10 mouse cellular contexts compared by ENCODE assay signal in genomic region chr9:31315983-31316382, GRCm38 (mm10). TPM values are rescaled to one million over a fixed set of nuclear protein-coding genes. Genes with fewer than 3 reads are reported as not detected.
DNase-seq lines count a peak whose midpoint lies in the region; ATAC-seq and TF ChIP-seq lines count a peak whose summit lies in the region.
"Had no signal": no experiment of that assay in that cellular context is flagged by ENCODE, and none has a peak within 500 bp of the region (broad histone marks: within the 10 kb centered on the region; RNA-seq: fewer than 3 reads in every experiment).

No protein-coding gene starts in this region.

- no peak for TF ChIP-seq POLR2A in brain, embryonic 14.5 days (IDR thresholded peaks at IDR 0.05; ENCODE audit: borderline replicate concordance, extremely low read depth, insufficient read depth, insufficient read length, poor library complexity, severe bottlenecking)

- H3K27me3 ChIP-seq in midbrain, embryonic 14.5 days (ENCODE audit: control insufficient read depth, insufficient read depth, low read length) = no peaks in the 10 kb centered on the region
- H3K27me3 ChIP-seq: stomach, embryonic 15.5 days had no signal

- no peaks in the 10 kb centered on the region for H3K9me3 ChIP-seq in midbrain, embryonic 14.5 days (ENCODE audit: control insufficient read depth, low read length)

- H3K9ac ChIP-seq in midbrain, embryonic 14.5 days (replicated peaks; ENCODE audit: low read length) = no peak overlapping the region
- H3K9ac ChIP-seq: stomach, embryonic 15.5 days had no signal

- no peak for TF ChIP-seq CTCF in brain, embryonic 14.5 days (IDR thresholded peaks at IDR 0.05; ENCODE audit: borderline replicate concordance, extremely low read depth, insufficient read depth, insufficient read length)

- H3K4me1 ChIP-seq in midbrain, embryonic 14.5 days (ENCODE audit: control insufficient read depth, insufficient read depth, low read length) = peaks cover 2% of the 10 kb centered on the region
- H3K4me1 ChIP-seq: stomach, embryonic 15.5 days had no signal

- no peak for ATAC-seq in midbrain, embryonic 14.5 days (ENCODE audit: low FRiP score, low TSS enrichment)
- ATAC-seq in granulocyte monocyte progenitor cell, adult 5-6 weeks (replicated peaks; ENCODE audit: poor library complexity, severe bottlenecking) = no peak

- peak; percentile 19 to 31 for DNase-seq in layer of hippocampus, adult 18-20 months (ENCODE audit: low spot score in 2 of 2)
- no peak for DNase-seq in layer of hippocampus, postnatal 36 days
- DNase-seq in brain, embryonic 14.5 days (ENCODE audit: low read depth) = peak; percentile 71
- peak; percentile 95 to 96 for DNase-seq in cerebellum, postnatal 14 days
- peak; percentile 46 for DNase-seq in midbrain, embryonic 14.5 days
- DNase-seq in thymus, postnatal 0 days (ENCODE audit: low spot score) = no peak
- no peak for DNase-seq in adrenal gland, postnatal 4 days (ENCODE audit: low spot score in 2 of 2)

- peaks cover 4% of the 10 kb centered on the region; the same call in 1 of the 2 replicates for H3K36me3 ChIP-seq in midbrain, embryonic 14.5 days (ENCODE audit: control insufficient read depth, insufficient read depth, low read length)
- H3K36me3 ChIP-seq: stomach, embryonic 15.5 days had no signal

- H3K4me2 ChIP-seq in midbrain, embryonic 14.5 days (ENCODE audit: low read length) = no peak overlapping the region
- H3K4me2 ChIP-seq: stomach, embryonic 15.5 days had no signal

- 18% methylated on average over 8 of the region's 8 CpGs for WGBS in midbrain, embryonic 14.5 days

- H3K27ac ChIP-seq in midbrain, embryonic 14.5 days (replicated peaks; ENCODE audit: low read depth, low read length) = no peak overlapping the region
- H3K27ac ChIP-seq: stomach, embryonic 15.5 days had no signal

- H3K4me3 ChIP-seq in midbrain, embryonic 14.5 days (replicated peaks; ENCODE audit: low read depth, low read length) = no peak overlapping the region
- H3K4me3 ChIP-seq: erythroblast, embryonic 14.5 days; stomach, embryonic 15.5 days had no signal

RNA-seq across cellular contexts. Expression of gene Prdm10, which starts 35.6 kb away (rescaled TPM):
- 10 to 100 TPM; 19.9 to 23.1 TPM for total RNA-seq in layer of hippocampus, adult 18-20 months (2021)
- total RNA-seq in layer of hippocampus, postnatal 36 days (2021) = 10 to 100 TPM; 22.6 to 23.4 TPM
- polyA plus RNA-seq in brain, embryonic 14.5 days (2012; rRNA removed) = 30.2 and 30.6 TPM in 2 replicates
- 9.1 and 9.7 TPM in 2 replicates for polyA plus RNA-seq in midbrain, embryonic 14.5 days (2014; fragmentation: Nextera tagmentation; extraction: Ambion mirVana)
- 3.6 and 3.9 TPM in 2 replicates for polyA plus RNA-seq in thymus, postnatal 0 days (2015; fragmentation: Nextera tagmentation; extraction: Ambion mirVana)
- total RNA-seq in adrenal gland, postnatal 4 days (2021) = 1 to 10 TPM; 9.0 to 9.3 TPM
- total RNA-seq in granulocyte monocyte progenitor cell, adult 5-6 weeks (2014; fragmentation: Nextera tagmentation) = 12.4 and 14.1 TPM in 2 replicates
- total RNA-seq in granulocyte monocyte progenitor cell, adult 5-6 weeks (2017) = 6.4 and 7.3 TPM in 2 replicates

Comparison
In these comparisons a context has a peak if more than half of its experiments do, and no peak if none do; other contexts are left out.
1. DNase-seq: peak in layer of hippocampus, adult 18-20 months (2 of 2), brain, embryonic 14.5 days (single experiment), cerebellum, postnatal 14 days (2 of 2) and midbrain, embryonic 14.5 days (single experiment); none in layer of hippocampus, postnatal 36 days (0 of 2), thymus, postnatal 0 days (single experiment) and adrenal gland, postnatal 4 days (0 of 2).